Mouse (Mus musculus) spleen, adult 2 months (tissue): ENCODE measurements around the gene Tcf7l2.

Experiments
- CTCF ChIP-seq: fragments of 200-500 bp; IDR thresholded peaks from 2 replicates; pipeline ENCODE4 v1.5.1; 2011; ENCODE audit warnings: mild to moderate bottlenecking, inconsistent platforms; ENCODE audit not compliant: insufficient read depth, insufficient read length, insufficient replicate concordance; ENCODE audit errors: extremely low read depth
- POLR2A ChIP-seq: fragments of 200-500 bp; IDR thresholded peaks from 2 replicates; pipeline ENCODE4 v1.6.1; 2011; ENCODE audit warnings: low read depth, low read length, inconsistent platforms

DNA sequence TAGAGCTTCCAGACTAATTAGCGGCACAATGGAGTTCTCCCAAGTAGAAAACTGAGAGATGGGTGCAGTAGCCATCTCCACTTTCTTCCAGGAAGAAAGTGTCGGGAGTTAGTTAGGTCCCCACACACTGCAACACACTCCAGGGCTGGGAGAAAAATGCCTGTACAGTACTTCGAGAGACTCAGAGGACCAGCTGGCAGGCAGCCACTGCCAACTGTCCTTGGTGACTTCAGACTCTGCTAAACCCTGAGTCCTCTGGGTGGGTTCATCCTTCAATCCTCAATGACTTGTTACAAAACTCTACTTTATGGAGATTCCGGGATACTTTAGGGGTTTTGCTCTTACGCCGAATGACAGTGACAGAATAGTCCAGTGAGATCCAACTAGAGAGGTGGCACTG lies 34.8 kb upstream of the Tcf7l2 start:
- TF ChIP-seq POLR2A (no peak), CTCF (no peak)
